Mouse (Mus musculus) monocyte, adult 59 days (primary cell): ENCODE measurements around the gene L3mbtl1. TPM values are rescaled to one million over a fixed set of nuclear protein-coding genes. Genes with fewer than 3 reads are reported as not detected.

ENCODE experiments used
- total RNA-seq, 2 experiments: library from RNA; stranded (reverse); gene quantifications; one replicate each; pipeline ENCODE4 v1.2.4; 2023

Gene L3mbtl1
- 1 to 10 TPM in 1 of 2 experiments, not detected in 1; 2.2 TPM for total RNA-seq

DNA sequence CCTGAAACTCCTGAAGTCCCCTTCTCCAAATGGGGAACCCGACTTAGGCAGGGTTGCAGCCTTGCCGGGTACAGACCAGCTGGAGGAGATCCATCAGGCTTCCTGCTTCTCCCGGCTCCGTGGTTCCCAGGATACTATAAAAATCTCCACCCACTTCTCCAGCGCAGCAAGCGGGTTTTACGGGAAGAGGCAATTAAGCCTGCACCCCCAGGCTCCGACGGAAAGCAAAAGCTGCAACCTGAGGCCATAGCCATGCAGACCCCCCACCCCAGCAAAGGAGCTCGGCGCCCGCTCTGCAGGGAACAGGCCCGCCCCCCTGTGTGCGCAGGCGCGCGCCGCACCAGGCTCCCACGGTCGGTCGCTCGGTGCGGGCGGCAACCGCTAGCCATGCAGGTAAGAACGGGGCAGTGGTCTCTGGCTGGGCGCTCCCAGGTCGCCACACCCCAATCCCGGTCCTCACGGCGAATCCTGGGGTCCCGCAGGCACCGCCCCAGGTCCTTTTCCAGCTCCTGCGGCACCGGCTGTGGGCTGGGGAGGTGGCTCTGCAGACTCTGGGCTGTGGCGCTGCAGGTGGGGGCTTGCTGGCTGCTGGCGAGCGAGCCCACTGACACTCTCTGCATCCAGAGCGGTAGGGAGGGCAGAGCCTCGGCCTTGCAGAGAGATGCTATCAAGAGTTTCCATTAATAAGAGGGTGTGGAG lies at the start of gene L3mbtl1:
TSS of gene L3mbtl1 (plus strand) at position 325 of the 699 bp plus-strand sequence.

DNA sequence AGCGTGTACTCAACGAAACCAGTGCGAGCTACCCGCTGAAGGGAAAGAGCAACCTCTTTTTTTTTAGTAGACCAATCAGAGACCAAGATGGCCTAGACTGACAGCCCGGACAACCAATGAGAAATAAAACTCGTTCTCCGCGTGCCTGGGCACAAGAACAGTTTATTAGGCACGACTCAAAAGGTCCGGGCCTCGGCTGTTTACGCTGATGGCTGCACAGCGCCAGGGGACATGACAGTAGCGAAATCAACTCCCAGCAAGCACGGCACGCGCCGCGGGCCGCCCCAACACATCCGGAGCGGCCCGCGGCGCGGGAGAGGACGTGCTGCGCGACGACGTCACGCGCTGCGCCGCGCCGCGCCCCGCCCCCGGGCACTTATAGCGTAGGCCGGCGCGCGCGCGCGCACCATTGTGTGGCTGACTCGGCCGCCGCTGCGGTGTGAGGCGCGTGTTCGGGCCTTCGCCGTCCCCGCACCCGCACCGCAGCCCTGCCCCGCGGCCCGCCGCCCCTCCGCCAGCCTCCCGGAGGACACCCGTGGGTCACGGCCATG lies 12.1 kb upstream of the L3mbtl1 start, which contains the start of gene Srsf6:
TSS of gene Srsf6 (plus strand) at position 406 of the 551 bp plus-strand sequence.

GRCm38 (mm10) chr2:162987218-162987617 lies 43.9 kb downstream of the L3mbtl1 start, which contains the start of gene Sgk2:
Gene Sgk2 (plus strand): TSS chr2:162987330.

DNA sequence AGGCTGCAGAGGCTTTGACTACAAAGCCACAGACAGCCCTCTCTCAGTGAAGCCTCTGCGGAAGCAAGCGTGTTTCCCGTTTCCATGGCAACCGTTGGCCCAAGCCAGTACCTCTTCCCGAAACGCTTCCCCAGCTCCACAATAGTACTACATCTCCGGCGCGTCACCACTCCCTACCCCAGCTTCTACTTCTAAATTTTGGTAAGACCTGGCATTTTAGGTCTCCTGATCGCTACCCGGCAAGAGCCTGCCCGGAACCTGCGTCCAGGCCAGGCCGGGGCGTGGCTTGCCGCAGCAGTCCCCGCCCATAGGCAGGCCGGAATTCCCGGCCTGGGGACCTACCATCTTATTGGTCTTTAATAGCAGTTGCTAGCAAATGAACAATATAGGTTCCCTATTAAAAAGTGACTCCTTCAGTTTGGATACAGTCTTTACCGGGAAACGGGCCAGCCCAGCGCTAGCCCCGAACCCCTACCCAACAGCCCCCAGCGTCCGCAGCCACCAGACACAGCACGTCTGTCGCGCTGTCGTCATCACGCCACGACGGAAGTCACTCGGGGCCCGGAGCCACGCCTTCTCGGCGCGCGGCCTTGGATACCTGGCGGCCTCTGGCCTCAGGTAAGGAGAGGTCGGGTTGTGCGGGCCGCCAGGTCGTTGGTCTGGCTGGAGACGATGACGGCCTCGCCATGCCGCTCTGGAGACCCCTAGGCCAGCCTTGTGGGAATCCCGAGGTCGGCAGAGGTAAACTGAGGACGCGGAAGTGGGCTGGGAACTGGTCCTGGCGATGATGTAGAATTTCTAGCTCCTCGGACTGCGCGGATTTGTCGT lies 73.9 kb downstream of the L3mbtl1 start, which contains the start of gene Ift52:
TSS of gene Ift52 (plus strand) at position 439 of the 828 bp plus-strand sequence.

Other genes with a start within 250 kb of the L3mbtl1 start
- 100 to 1,000 TPM; 231 to 244 TPM for gene Srsf6, start 11.9 kb upstream of the L3mbtl1 start, total RNA-seq
- not detected for gene Sgk2, start 43.9 kb downstream of the L3mbtl1 start, total RNA-seq
- 10 to 100 TPM; 27.6 to 33.3 TPM for gene Ift52, start 73.9 kb downstream of the L3mbtl1 start, total RNA-seq
- gene Mybl2, start 111.2 kb downstream of the L3mbtl1 start, total RNA-seq, result 1 to 10 TPM; 4.0 to 5.8 TPM
- gene Gtsf1l, start 144.4 kb downstream of the L3mbtl1 start, total RNA-seq, result not detected